Mouse (Mus musculus): ENCODE results near the gene Grem1.

DNA sequence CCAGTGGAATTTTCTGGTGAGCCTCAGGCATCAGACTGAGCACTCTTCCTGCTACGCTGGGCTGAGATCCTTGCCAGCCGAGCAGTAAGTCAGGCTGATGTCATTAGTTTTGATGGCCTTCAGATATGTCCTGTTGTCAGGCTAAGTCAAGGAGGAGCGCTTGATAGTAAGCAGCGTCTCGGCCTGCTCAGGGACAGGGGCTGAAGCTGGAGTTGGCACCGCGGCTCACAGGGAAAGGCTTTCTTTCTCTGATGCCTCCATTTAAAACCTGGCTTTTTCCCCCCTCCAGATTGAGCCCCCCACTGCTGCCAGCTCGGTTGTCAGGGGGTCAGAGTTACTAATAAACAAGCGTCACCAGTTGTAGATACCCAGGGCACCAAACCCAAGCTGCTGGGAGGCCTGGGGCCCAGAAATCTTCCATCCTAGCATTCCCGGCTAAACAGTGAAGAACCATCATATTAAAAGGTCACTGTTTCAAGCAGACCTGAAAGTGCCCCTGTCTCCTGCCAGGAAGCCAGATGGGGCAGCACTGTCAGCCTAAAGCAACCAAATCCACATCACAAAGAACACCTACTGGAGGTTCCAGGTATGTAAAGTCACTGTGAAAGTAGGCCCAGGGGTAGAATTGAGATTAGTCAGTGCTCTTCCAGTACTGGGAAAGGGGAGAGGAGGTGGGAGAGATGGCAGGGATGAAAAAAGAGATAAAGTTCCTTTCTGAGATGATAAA lies 48.6 kb upstream of the Grem1 start:
- no peak for TF ChIP-seq CTCF (IDR thresholded peaks at IDR 0.05; ENCODE audit: borderline replicate concordance, insufficient read depth, low read length)
- no peak for TF ChIP-seq POLR2A (IDR thresholded peaks at IDR 0.05; ENCODE audit: low read depth, low read length)

All from embryonic fibroblast, embryonic 13.5 days (primary cell).